Mouse (Mus musculus) embryonic facial prominence, embryonic 11.5 days (tissue): ENCODE measurements at regions not wholly inside any gene's neighbourhood (a gene's known extent, or its start where the extent isn't known, plus 50 kb on each side); places are given as distances from the start of the nearest gene placed in this dataset.

Experiments
- ATAC-seq: fragments of 200-750 bp; cut with Nextera tagmentation; replicated peaks from 2 replicates; pipeline ENCODE4 v1.8.0; 2017; ENCODE audit warnings: low read depth; ENCODE audit not compliant: insufficient number of reproducible peaks, low FRiP score, low TSS enrichment
- DNase-seq: peaks from one replicate; pipeline ENCODE4 v3.0.0-alpha.2; 2015; ENCODE audit warnings: low spot score
- H3K27ac ChIP-seq: fragments of 300-500 bp; sonication (generic); replicated peaks from 2 replicates; pipeline ENCODE4 v1.5.1; 2014; ENCODE audit warnings: mild to moderate bottlenecking, low read depth, low read length, control low read depth
- H3K27me3 ChIP-seq: fragments of 300-500 bp; sonication (generic); 2 replicates; pipeline ENCODE4 v1.6.1; 2014; ENCODE audit warnings: mild to moderate bottlenecking, low read length, moderate library complexity, mixed read lengths; ENCODE audit not compliant: control insufficient read depth, insufficient read depth
- H3K36me3 ChIP-seq: fragments of 300-500 bp; sonication (generic); replicated peaks from 2 replicates; pipeline ENCODE4 v1.6.1; 2014; ENCODE audit warnings: low read depth, mild to moderate bottlenecking, low read length, moderate library complexity, mixed read lengths; ENCODE audit not compliant: control insufficient read depth, insufficient read depth
- H3K4me1 ChIP-seq: fragments of 300-500 bp; sonication (generic); 2 replicates; pipeline ENCODE4 v1.6.1; 2014; ENCODE audit warnings: low read length, mixed read lengths; ENCODE audit not compliant: control insufficient read depth, insufficient read depth
- H3K4me2 ChIP-seq: fragments of 300-500 bp; sonication (generic); 2 replicates; pipeline ENCODE4 v1.6.1; 2014; ENCODE audit warnings: low read depth, mild to moderate bottlenecking, control low read depth, low read length, moderate library complexity
- H3K4me3 ChIP-seq: fragments of 300-500 bp; sonication (generic); 2 replicates; pipeline ENCODE4 v1.5.1; 2014; ENCODE audit warnings: low read depth, low read length, control low read depth
- H3K9ac ChIP-seq: fragments of 300-500 bp; sonication (generic); replicated peaks from 2 replicates; pipeline ENCODE4 v1.6.1; 2014; ENCODE audit warnings: mild to moderate bottlenecking, control low read depth, low read length
- H3K9me3 ChIP-seq: fragments of 300-500 bp; sonication (generic); replicated peaks from 2 replicates; pipeline ENCODE4 v1.6.1; 2016; ENCODE audit warnings: mild to moderate bottlenecking, low read length, inconsistent platforms, mixed read lengths; ENCODE audit not compliant: control insufficient read depth
- WGBS: fragments of 180-500 bp; shearing (Covaris S2); extraction: QIAGEN DNeasy Blood & Tissue Kit; methylation state at CpG from one replicate; pipeline ENCODE4 v1.1.7; 2014; 5-methylcytosine and 5-hydroxymethylcytosine counted together

DNA sequence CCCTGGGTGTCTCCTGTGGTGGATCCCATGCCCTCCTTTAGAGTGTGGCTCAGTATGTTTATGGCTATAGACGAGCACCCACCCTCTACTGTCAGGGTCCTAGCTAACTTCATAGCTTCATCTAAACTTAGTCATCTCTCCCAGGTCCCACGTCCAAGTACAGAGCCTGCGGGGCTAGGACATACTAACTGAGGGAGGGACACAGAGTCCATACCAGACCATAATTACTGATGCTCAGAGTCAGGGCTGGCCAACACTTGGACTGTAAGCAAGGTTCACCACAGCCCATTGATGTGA lies 78.6 kb downstream of the Rhob start:
- DNase-seq (no peak), ATAC-seq (no peak; the same call in 1 of the 2 replicates)
- H3K9me3 ChIP-seq: no peaks in the 10 kb centered on the region
- H3K27ac ChIP-seq: no peak overlapping the region
- WGBS: 89% methylated on average over 3 of the region's 3 CpGs
- H3K9ac ChIP-seq: no peak overlapping the region
- no peak overlapping the region for H3K4me3 ChIP-seq
- H3K27me3 ChIP-seq: no peaks in the 10 kb centered on the region
- H3K4me2 ChIP-seq: no peak overlapping the region
- no peaks in the 10 kb centered on the region for H3K36me3 ChIP-seq
- H3K4me1 ChIP-seq: no peaks in the 10 kb centered on the region

DNA sequence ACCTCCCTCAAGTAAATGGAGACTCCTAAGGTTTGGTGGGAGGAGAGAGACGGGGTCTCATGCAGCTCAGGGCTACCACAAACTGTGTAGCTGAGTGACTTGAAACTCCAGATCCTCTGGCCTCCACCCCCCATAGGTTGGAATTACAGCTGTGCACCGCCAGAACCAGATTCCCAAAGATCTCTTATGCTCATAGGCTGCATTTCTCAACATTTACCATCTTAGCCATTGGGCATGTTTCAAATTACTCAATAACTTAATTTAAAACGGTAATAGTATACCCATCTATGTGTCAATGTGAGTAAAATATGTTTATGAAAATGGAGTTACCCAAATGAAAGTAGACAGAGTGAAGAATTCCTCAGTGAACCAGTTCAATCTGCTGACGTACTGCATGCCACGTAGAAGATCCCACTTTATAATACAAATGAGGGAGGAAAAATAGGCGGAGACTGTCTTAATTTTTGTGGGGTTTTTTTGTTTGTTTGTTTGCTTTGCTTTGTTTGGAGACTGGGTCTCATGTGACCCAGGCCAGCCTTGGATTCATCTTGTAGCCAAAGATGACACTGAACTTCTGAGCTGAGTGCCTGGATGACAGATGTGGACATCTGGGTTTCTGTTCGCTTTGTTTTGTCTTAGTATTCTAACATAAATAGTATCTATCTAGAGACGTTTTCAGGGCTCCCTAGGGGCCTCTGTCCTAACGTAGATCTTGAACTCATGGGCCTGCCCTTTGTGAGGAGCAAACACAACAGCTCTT lies 79.1 kb downstream of the Rhob start:
- Histone ChIP-seq H3K27me3 (no peaks in the 10 kb centered on the region), H3K4me1 (no peaks in the 10 kb centered on the region), H3K27ac (no peak overlapping the region), H3K9me3 (no peaks in the 10 kb centered on the region), H3K4me2 (no peak overlapping the region), H3K9ac (no peak overlapping the region), H3K36me3 (no peaks in the 10 kb centered on the region), H3K4me3 (no peak overlapping the region)
- 61% methylated on average over 9 of the region's 9 CpGs for WGBS
- ATAC-seq (no peak), DNase-seq (peak; percentile 33)

GRCm38 (mm10) chr12:8418890-8419289 lies 80.9 kb downstream of the Rhob start:
- no peak for ATAC-seq
- H3K9ac ChIP-seq: no peak overlapping the region
- no peaks in the 10 kb centered on the region for H3K9me3 ChIP-seq
- WGBS: 65% methylated on average over 5 of the region's 5 CpGs
- no peaks in the 10 kb centered on the region for H3K4me1 ChIP-seq
- no peak overlapping the region for H3K27ac ChIP-seq
- no peaks in the 10 kb centered on the region for H3K27me3 ChIP-seq
- H3K36me3 ChIP-seq: no peaks in the 10 kb centered on the region
- no peak overlapping the region for H3K4me2 ChIP-seq
- DNase-seq: no peak
- no peak overlapping the region for H3K4me3 ChIP-seq

DNA sequence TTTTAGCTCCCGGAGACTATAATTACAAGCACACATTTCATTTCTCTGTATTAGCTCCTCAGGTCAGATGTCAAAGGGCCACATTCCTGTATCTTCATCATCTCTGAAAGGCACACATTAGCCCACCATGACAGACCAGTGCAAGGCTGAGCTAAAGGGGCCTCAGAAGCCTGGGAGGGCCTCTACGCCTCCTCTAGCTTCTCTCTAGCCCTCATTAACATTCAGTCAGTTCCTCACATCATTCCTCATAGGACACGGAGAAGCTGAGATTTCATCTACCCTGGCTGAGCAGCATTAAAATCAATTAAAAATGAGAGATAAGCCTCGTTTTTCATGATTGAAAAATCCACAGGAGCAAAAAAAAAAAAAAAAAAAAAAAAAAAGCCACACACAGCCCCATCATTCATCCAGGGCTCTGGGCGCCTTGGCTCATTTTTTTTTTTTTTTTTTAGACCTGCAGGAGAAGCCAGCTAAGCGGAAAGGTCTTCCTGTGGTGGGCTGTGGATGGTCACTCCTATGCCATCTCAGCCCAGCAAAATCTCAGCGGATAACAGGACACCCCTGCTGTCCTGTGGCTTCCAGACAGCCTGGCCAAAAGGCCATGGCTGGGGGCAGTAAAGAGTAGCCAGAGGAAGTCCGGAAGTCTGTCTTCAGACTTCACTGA lies 82.5 kb downstream of the Rhob start:
- H3K27ac ChIP-seq: no peak overlapping the region
- ATAC-seq: no peak
- WGBS: 56% methylated on average over 8 of the region's 8 CpGs

DNA sequence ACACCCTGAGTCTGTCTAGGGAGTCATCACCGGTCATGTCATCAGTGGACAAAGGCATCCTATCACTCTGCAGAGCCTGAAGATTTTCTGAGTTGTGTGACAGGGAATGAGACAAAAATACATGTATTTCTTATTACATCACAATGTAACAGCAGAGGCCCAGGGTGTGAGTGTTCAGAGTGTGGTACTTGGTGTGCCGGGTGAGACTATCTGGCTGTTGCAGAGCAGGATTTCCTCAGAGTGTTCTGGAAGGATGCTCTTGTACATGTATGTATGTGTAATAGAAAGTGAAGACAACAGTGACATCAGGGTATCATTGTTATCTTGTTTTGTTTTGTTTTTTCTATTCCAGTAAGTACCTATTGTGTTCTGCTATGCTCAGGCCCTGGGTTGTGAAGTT lies 87.7 kb downstream of the Rhob start:
- H3K36me3 ChIP-seq: no peaks in the 10 kb centered on the region
- H3K4me1 ChIP-seq: no peaks in the 10 kb centered on the region
- WGBS: 84% methylated on average over 2 of the region's 2 CpGs
- ATAC-seq: no peak
- H3K9ac ChIP-seq: no peak overlapping the region
- no peaks in the 10 kb centered on the region for H3K9me3 ChIP-seq
- DNase-seq: no peak
- no peak overlapping the region for H3K4me3 ChIP-seq
- no peaks in the 10 kb centered on the region for H3K27me3 ChIP-seq
- H3K27ac ChIP-seq: no peak overlapping the region
- no peak overlapping the region for H3K4me2 ChIP-seq

More for the DNA sequence above, 82.5 kb downstream of the Rhob start:
- Histone ChIP-seq H3K36me3 (no peaks in the 10 kb centered on the region), H3K4me2 (no peak overlapping the region), H3K27me3 (no peaks in the 10 kb centered on the region), H3K4me3 (no peak overlapping the region), H3K9ac (no peak overlapping the region), H3K4me1 (no peaks in the 10 kb centered on the region), H3K9me3 (no peaks in the 10 kb centered on the region)
- DNase-seq: no peak

DNA sequence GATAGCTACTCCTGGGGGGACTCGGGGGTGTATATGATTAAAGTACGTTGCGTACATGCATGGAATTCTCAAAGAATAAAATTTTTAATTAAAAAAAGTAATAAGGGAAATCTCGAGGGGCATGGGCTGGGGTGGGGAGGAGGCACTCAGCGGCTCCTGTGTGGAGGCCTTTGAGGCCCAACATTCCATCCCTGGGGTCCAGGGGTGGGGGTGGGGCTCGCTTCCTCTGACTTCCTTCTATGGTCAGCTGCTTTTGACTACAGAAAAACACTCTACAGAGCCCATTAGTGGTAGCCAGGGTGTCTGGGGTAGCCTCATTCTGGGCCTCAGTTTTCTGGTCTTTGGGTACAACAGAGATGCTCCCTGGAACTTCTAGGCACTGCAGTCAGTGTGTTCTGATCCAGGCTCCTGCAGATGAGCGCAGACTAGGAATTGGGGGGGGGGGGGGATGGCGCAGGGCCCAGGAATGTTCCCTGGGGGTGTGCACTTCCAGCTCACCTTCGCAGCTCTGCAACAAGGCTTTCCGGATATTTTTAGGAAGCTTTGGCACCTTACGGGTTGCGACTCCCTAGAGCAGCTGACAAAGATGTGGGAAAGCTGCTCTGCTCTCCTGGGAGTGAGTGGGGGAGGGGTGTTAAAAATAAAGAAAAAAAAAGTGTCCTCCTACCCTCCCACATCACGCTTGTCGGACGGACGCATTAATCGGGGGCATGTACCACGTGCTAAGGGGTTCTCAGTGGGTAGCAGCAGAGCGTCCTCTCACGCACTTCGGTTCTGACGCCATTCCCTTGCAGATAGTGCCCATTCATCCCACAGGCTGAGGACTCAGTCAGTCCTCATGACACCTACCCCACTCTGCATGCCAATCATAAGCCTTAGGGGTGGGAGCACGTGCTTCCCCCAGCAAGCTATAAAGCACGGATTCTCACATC lies 89.1 kb downstream of the Rhob start:
- Histone ChIP-seq H3K9ac (no peak overlapping the region), H3K4me3 (no peak overlapping the region), H3K27me3 (no peaks in the 10 kb centered on the region), H3K27ac (no peak overlapping the region), H3K9me3 (no peaks in the 10 kb centered on the region), H3K4me2 (no peak overlapping the region), H3K4me1 (no peaks in the 10 kb centered on the region), H3K36me3 (no peaks in the 10 kb centered on the region)
- DNase-seq (no peak), ATAC-seq (no peak)
- 58% methylated on average over 24 of the region's 24 CpGs for WGBS

- Histone ChIP-seq H3K27ac (no peak overlapping the region), H3K36me3 (no peaks in the 10 kb centered on the region), H3K4me3 (no peak overlapping the region), H3K4me1 (no peaks in the 10 kb centered on the region; the same call in 1 of the 2 replicates), H3K9me3 (no peaks in the 10 kb centered on the region), H3K27me3 (no peaks in the 10 kb centered on the region), H3K4me2 (no peak overlapping the region), H3K9ac (no peak overlapping the region)
- DNase-seq (peak; percentile 43), ATAC-seq (peak; percentile 85)
- 7% methylated on average over 5 of the region's 5 CpGs for WGBS
These were observed 88.9 kb downstream of the Hs1bp3 start for GRCm38 (mm10) chr12:8402084-8402483.
